Mouse (Mus musculus) intestine, postnatal 0 days (tissue): ENCODE measurements around the gene Clasp1. TPM values are rescaled to one million over a fixed set of nuclear protein-coding genes. Genes with fewer than 3 reads are reported as not detected.

Experiments
- ATAC-seq: fragments of 200-750 bp; cut with Nextera tagmentation; 2 replicates; pipeline ENCODE4 v1.8.0; 2017; ENCODE audit warnings: mild to moderate bottlenecking, moderate TSS enrichment, moderate library complexity
- H3K27ac ChIP-seq: fragments of 300-500 bp; sonication (generic); 2 replicates; pipeline ENCODE4 v1.5.1; 2014; ENCODE audit warnings: mild to moderate bottlenecking, low read depth, low read length, moderate library complexity
- H3K27me3 ChIP-seq: fragments of 300-500 bp; sonication (generic); replicated peaks from 2 replicates; pipeline ENCODE4 v1.6.1; 2014; ENCODE audit warnings: low read length, mixed read lengths; ENCODE audit not compliant: control insufficient read depth, insufficient read depth
- H3K36me3 ChIP-seq: fragments of 300-500 bp; sonication (generic); 2 replicates; pipeline ENCODE4 v1.6.1; 2014; ENCODE audit warnings: mild to moderate bottlenecking, moderate library complexity; ENCODE audit not compliant: control insufficient read depth, insufficient read depth
- H3K4me1 ChIP-seq: fragments of 300-500 bp; sonication (generic); replicated peaks from 2 replicates; pipeline ENCODE4 v1.6.1; 2014; ENCODE audit warnings: antibody characterized with exemption, low read length, mixed read lengths; ENCODE audit not compliant: control insufficient read depth, insufficient read depth
- H3K4me2 ChIP-seq: fragments of 300-500 bp; sonication (generic); replicated peaks from 2 replicates; pipeline ENCODE4 v1.6.1; 2014; ENCODE audit warnings: low read depth, mild to moderate bottlenecking, moderate library complexity
- H3K4me3 ChIP-seq: fragments of 300-500 bp; sonication (generic); 2 replicates; pipeline ENCODE4 v1.5.1; 2014; ENCODE audit warnings: low read depth, low read length
- H3K9ac ChIP-seq: fragments of 300-500 bp; sonication (generic); 2 replicates; pipeline ENCODE4 v1.6.1; 2014; ENCODE audit warnings: mild to moderate bottlenecking, low read depth, low read length
- H3K9me3 ChIP-seq: fragments of 300-500 bp; sonication (generic); 2 replicates; pipeline ENCODE4 v1.6.1; 2016; ENCODE audit warnings: mixed run types; ENCODE audit not compliant: control insufficient read depth
- CTCF ChIP-seq: sonication (generic); IDR thresholded peaks from 2 replicates; pipeline ENCODE4 v1.5.1; 2016; ENCODE audit warnings: low read depth, mild to moderate bottlenecking, control low read depth, antibody characterized with exemption, moderate library complexity
- WGBS: fragments of 180-500 bp; shearing (Covaris S2); extraction: QIAGEN DNeasy Blood & Tissue Kit; methylation state at CpG from one replicate; pipeline ENCODE4 v1.1.7; 2014; 5-methylcytosine and 5-hydroxymethylcytosine counted together
- polyA plus RNA-seq: library from polyadenylated mRNA; unstranded; fragments of >200 nt; fragmentation: Nextera tagmentation; extraction: Ambion mirVana; gene quantifications from 2 replicates; pipeline ENCODE4 v1.2.1, GENCODE M21; 2015

The Clasp1 gene
- 8.7 and 11.5 TPM in 2 replicates for polyA plus RNA-seq

- H3K4me3 ChIP-seq = peak within 1 kb of the TSS; percentile 95
These were observed at the start of gene Clasp1 for GRCm38 (mm10) chr1:118388757-118389453. TSS of gene Clasp1 (plus strand) at chr1:118389058.

GRCm38 (mm10) chr1:118343649-118344435 is 45.0 kb upstream of the Clasp1 start:
- H3K9ac ChIP-seq = no peak overlapping the region
- H3K4me1 ChIP-seq = no peaks in the 10 kb centered on the region
- no peaks in the 10 kb centered on the region for H3K27me3 ChIP-seq
- no peak overlapping the region for H3K4me2 ChIP-seq
- 36% methylated on average over 6 of the region's 6 CpGs for WGBS
- H3K9me3 ChIP-seq = no peaks in the 10 kb centered on the region
- H3K27ac ChIP-seq = no peak overlapping the region
- H3K4me3 ChIP-seq = no peak overlapping the region
- ATAC-seq = no peak
- H3K36me3 ChIP-seq = no peaks in the 10 kb centered on the region
- TF ChIP-seq CTCF = peak; percentile 28

More at GRCm38 (mm10) chr1:118388757-118389453, at the start of gene Clasp1:
- Histone ChIP-seq H3K27ac (peak within 1 kb of the TSS; percentile 92), H3K9ac (peak within 1 kb of the TSS; percentile 90), H3K9me3 (no peaks in the 10 kb centered on the region), H3K4me2 (peak within 1 kb of the TSS; percentile 81), H3K4me1 (no peaks in the 10 kb centered on the region), H3K27me3 (no peaks in the 10 kb centered on the region), H3K36me3 (no peaks in the 10 kb centered on the region; the same call in 1 of the 2 replicates)
- no peak for TF ChIP-seq CTCF
- ATAC-seq = peak; percentile 98
- under 1% methylated on average over 44 of the region's 44 CpGs for WGBS

GRCm38 (mm10) chr1:118349922-118350321 is 38.9 kb upstream of the Clasp1 start:
- Histone ChIP-seq H3K4me2 (no peak overlapping the region), H3K9ac (no peak overlapping the region), H3K27ac (no peak overlapping the region), H3K4me3 (no peak overlapping the region), H3K36me3 (no peaks in the 10 kb centered on the region), H3K4me1 (no peaks in the 10 kb centered on the region), H3K9me3 (no peaks in the 10 kb centered on the region), H3K27me3 (no peaks in the 10 kb centered on the region)
- ATAC-seq = no peak
- WGBS = 70% methylated on average over 3 of the region's 3 CpGs
- no peak for TF ChIP-seq CTCF

GRCm38 (mm10) chr1:118359071-118359761 is 29.6 kb upstream of the Clasp1 start:
- 65% methylated on average over 6 of the region's 6 CpGs for WGBS
- H3K4me3 ChIP-seq = no peak overlapping the region
- H3K9me3 ChIP-seq = no peaks in the 10 kb centered on the region
- no peaks in the 10 kb centered on the region for H3K27me3 ChIP-seq
- no peaks in the 10 kb centered on the region for H3K36me3 ChIP-seq
- no peaks in the 10 kb centered on the region for H3K4me1 ChIP-seq
- TF ChIP-seq CTCF = no peak
- no peak overlapping the region for H3K9ac ChIP-seq
- H3K4me2 ChIP-seq = no peak overlapping the region
- no peak overlapping the region for H3K27ac ChIP-seq
- no peak for ATAC-seq

- Histone ChIP-seq H3K27ac (no peak overlapping the region), H3K9me3 (no peaks in the 10 kb centered on the region), H3K4me1 (no peaks in the 10 kb centered on the region), H3K36me3 (no peaks in the 10 kb centered on the region), H3K9ac (no peak overlapping the region), H3K4me2 (no peak overlapping the region), H3K27me3 (no peaks in the 10 kb centered on the region), H3K4me3 (no peak overlapping the region)
- no peak for ATAC-seq
- WGBS = 97% methylated on average over 1 of the region's 1 CpGs
- TF ChIP-seq CTCF = peak; percentile 56
These were observed 20.9 kb upstream of the Clasp1 start for GRCm38 (mm10) chr1:118367970-118368369.
